Mouse (Mus musculus) cortical plate, adult 2 months (tissue): ENCODE measurements around the gene Uqcc2.

ENCODE experiments used
- CTCF ChIP-seq: fragments of 200-500 bp; IDR thresholded peaks from 2 replicates; pipeline ENCODE4 v1.5.1; 2011; ENCODE audit warnings: mild to moderate bottlenecking, control low read depth, low read length; ENCODE audit not compliant: insufficient read depth; ENCODE audit errors: extremely low read depth
- POLR2A ChIP-seq: fragments of 200-500 bp; IDR thresholded peaks from 2 replicates; pipeline ENCODE4 v1.6.1; 2011; ENCODE audit warnings: mild to moderate bottlenecking, low read length, control low read depth; ENCODE audit not compliant: insufficient read depth; ENCODE audit errors: extremely low read depth

GRCm38 (mm10) chr17:27159169-27159568 is 25.5 kb upstream of the Uqcc2 start:
- no peak for TF ChIP-seq POLR2A
- TF ChIP-seq CTCF: no peak
